Mouse (Mus musculus): ENCODE measurements around the gene Elfn2. TPM values are rescaled to one million over a fixed set of nuclear protein-coding genes. Genes with fewer than 3 reads are reported as not detected.

The Elfn2 gene
- polyA plus RNA-seq, 1 experiment from 2014 or later = 0.45 TPM

GRCm38 (mm10) chr15:78644606-78645005 is 74.0 kb downstream of the Elfn2 start:
- peaks cover 51% of the 10 kb centered on the region for H3K27me3 ChIP-seq
- POLR2A ChIA-PET = no interaction called here
- ATAC-seq = no peak
- DNase-seq (ENCODE audit: low read depth, low spot score) = no peak
- TF ChIP-seq CTCF (IDR thresholded peaks at IDR 0.05) = no peak
- in situ Hi-C loops (cut with MboI; ENCODE audit: low pct_unique_long_range_greater_than_20kb) = no loop called here
- CTCF ChIA-PET = no interaction called here

GRCm38 (mm10) chr15:78643633-78644032 is 74.9 kb downstream of the Elfn2 start:
- H3K27me3 ChIP-seq = peaks cover 54% of the 10 kb centered on the region

GRCm38 (mm10) chr15:78635231-78635630 is 83.3 kb downstream of the Elfn2 start:
- in situ Hi-C loops (cut with MboI; ENCODE audit: low pct_unique_long_range_greater_than_20kb) = no loop called here

More at GRCm38 (mm10) chr15:78643633-78644032, 74.9 kb downstream of the Elfn2 start:
- POLR2A ChIA-PET = no interaction called here
- ATAC-seq (no peak), DNase-seq (ENCODE audit: low read depth, low spot score) (no peak)
- in situ Hi-C loops (cut with MboI; ENCODE audit: low pct_unique_long_range_greater_than_20kb) = no loop called here
- TF ChIP-seq CTCF (IDR thresholded peaks at IDR 0.05) = no peak
- CTCF ChIA-PET = no interaction called here

GRCm38 (mm10) chr15:78634095-78634737 is 84.4 kb downstream of the Elfn2 start:
- CTCF ChIA-PET = interaction anchor here (1.1 kb wide), 1 partner anchor 145 kb away, joined by 3 read pairs; no protein-coding TSS in a partner anchor
- no peak for DNase-seq (ENCODE audit: low read depth, low spot score)
- POLR2A ChIA-PET = no interaction called here
- ATAC-seq = no peak
- peaks cover 31% of the 10 kb centered on the region for H3K27me3 ChIP-seq
- in situ Hi-C loops (cut with MboI; ENCODE audit: low pct_unique_long_range_greater_than_20kb) = no loop called here
- no peak for TF ChIP-seq CTCF (IDR thresholded peaks at IDR 0.05)

More at GRCm38 (mm10) chr15:78635231-78635630, 83.3 kb downstream of the Elfn2 start:
- CTCF ChIA-PET = no interaction called here
- ATAC-seq = no peak
- DNase-seq (ENCODE audit: low read depth, low spot score) = no peak
- POLR2A ChIA-PET = interaction anchor here (0.6 kb wide), 1 partner anchor 451 kb away, joined by 3 read pairs; no protein-coding TSS in a partner anchor
- peaks cover 37% of the 10 kb centered on the region for H3K27me3 ChIP-seq
- TF ChIP-seq CTCF (IDR thresholded peaks at IDR 0.05) = no peak

- ChIA-PET CTCF (no interaction called here), POLR2A (no interaction called here)
- peaks cover 24% of the 10 kb centered on the region for H3K27me3 ChIP-seq
- in situ Hi-C loops (cut with MboI; ENCODE audit: low pct_unique_long_range_greater_than_20kb) = no loop called here
- DNase-seq (ENCODE audit: low read depth, low spot score) (no peak), ATAC-seq (no peak)
- no peak for TF ChIP-seq CTCF (IDR thresholded peaks at IDR 0.05)
These were observed 85.2 kb downstream of the Elfn2 start for GRCm38 (mm10) chr15:78633413-78633812.

- ATAC-seq (no peak), DNase-seq (ENCODE audit: low read depth, low spot score) (no peak)
- in situ Hi-C loops (cut with MboI; ENCODE audit: low pct_unique_long_range_greater_than_20kb) = no loop called here
- no peak for TF ChIP-seq CTCF (IDR thresholded peaks at IDR 0.05)
- CTCF ChIA-PET = no interaction called here
- peaks cover 14% of the 10 kb centered on the region for H3K27me3 ChIP-seq
- POLR2A ChIA-PET = no interaction called here
These were observed 86.2 kb downstream of the Elfn2 start for GRCm38 (mm10) chr15:78632387-78632786.

- in situ Hi-C loops (cut with MboI; ENCODE audit: low pct_unique_long_range_greater_than_20kb) = no loop called here
- DNase-seq (ENCODE audit: low read depth, low spot score) = no peak
- CTCF ChIA-PET = no interaction called here
- no peak for TF ChIP-seq CTCF (IDR thresholded peaks at IDR 0.05)
- no peak for ATAC-seq
- peaks cover 10% of the 10 kb centered on the region for H3K27me3 ChIP-seq
- POLR2A ChIA-PET = no interaction called here
These were observed 92.3 kb downstream of the Elfn2 start for GRCm38 (mm10) chr15:78626285-78626684.

- no peak for DNase-seq (ENCODE audit: low read depth, low spot score)
- TF ChIP-seq CTCF (IDR thresholded peaks at IDR 0.05) = no peak
- POLR2A ChIA-PET = interaction anchor here (1.4 kb wide), 1 partner anchor 35 kb away, joined by 4 read pairs; no protein-coding TSS in a partner anchor
- in situ Hi-C loops (cut with MboI; ENCODE audit: low pct_unique_long_range_greater_than_20kb) = loop anchor here (5.0 kb wide), 2 partner anchors 97 to 247 kb away; no protein-coding TSS in a partner anchor
- peaks cover 20% of the 10 kb centered on the region for H3K27me3 ChIP-seq
- CTCF ChIA-PET = interaction anchor here (0.9 to 2.0 kb wide), 3 partner anchors 13 to 119 kb away, joined by 4 to 10 read pairs (median 5); no protein-coding TSS in a partner anchor
- ATAC-seq = no peak
These were observed 93.6 kb downstream of the Elfn2 start for GRCm38 (mm10) chr15:78624961-78625360.

GRCm38 (mm10) chr15:78624431-78624950 is 94.1 kb downstream of the Elfn2 start:
- H3K27me3 ChIP-seq = peaks cover 23% of the 10 kb centered on the region
- peak; percentile 84 for DNase-seq (ENCODE audit: low read depth, low spot score)
- POLR2A ChIA-PET = interaction anchor here (1.4 kb wide), 1 partner anchor 36 kb away, joined by 4 read pairs; no protein-coding TSS in a partner anchor
- CTCF ChIA-PET = interaction anchor here (0.9 to 2.0 kb wide), 3 partner anchors 13 to 120 kb away, joined by 4 to 10 read pairs (median 5); no protein-coding TSS in a partner anchor
- ATAC-seq = peak; percentile 74
- TF ChIP-seq CTCF (IDR thresholded peaks at IDR 0.05) = no peak
- in situ Hi-C loops (cut with MboI; ENCODE audit: low pct_unique_long_range_greater_than_20kb) = loop anchor here (5.0 kb wide), 2 partner anchors 98 to 248 kb away; no protein-coding TSS in a partner anchor

- no peak for TF ChIP-seq CTCF (IDR thresholded peaks at IDR 0.05)
- ChIA-PET CTCF (interaction anchor here (0.6 to 2.0 kb wide), 6 partner anchors 9 to 120 kb away, joined by 3 to 10 read pairs (median 4); no protein-coding TSS in a partner anchor), POLR2A (interaction anchor here (0.6 kb wide), 1 partner anchor 98 kb away, joined by 11 read pairs; no protein-coding TSS in a partner anchor)
- DNase-seq (ENCODE audit: low read depth, low spot score) (no peak), ATAC-seq (peak; percentile 3)
- in situ Hi-C loops (cut with MboI; ENCODE audit: low pct_unique_long_range_greater_than_20kb) = loop anchor here (5.0 kb wide), 2 partner anchors 99 to 249 kb away; no protein-coding TSS in a partner anchor
- H3K27me3 ChIP-seq = peaks cover 23% of the 10 kb centered on the region
These were observed 95.1 kb downstream of the Elfn2 start for GRCm38 (mm10) chr15:78623426-78623825.

Other genes with a start within 250 kb of the Elfn2 start
- 1.5 TPM for gene Il2rb, start 223.5 kb downstream of the Elfn2 start, polyA plus RNA-seq (2021)
- gene C1qtnf6, start 187.4 kb downstream of the Elfn2 start, polyA plus RNA-seq (2021) = 16.9 TPM
- gene Sstr3, start 174.1 kb downstream of the Elfn2 start, polyA plus RNA-seq (2021) = 0.09 TPM
- not detected for gene Rac2, start 146.0 kb downstream of the Elfn2 start, polyA plus RNA-seq (2021)
- 0.03 TPM for gene Cyth4, start 121.7 kb downstream of the Elfn2 start, polyA plus RNA-seq (2021)
- gene Mfng, start 54.7 kb upstream of the Elfn2 start, polyA plus RNA-seq (2021) = not detected
- 22.6 TPM for gene Card10, start 84.3 kb upstream of the Elfn2 start, polyA plus RNA-seq (2021)
- 111 TPM for gene Cdc42ep1, start 123.9 kb upstream of the Elfn2 start, polyA plus RNA-seq (2021)
- 0.90 TPM for gene Lgals2, start 136.8 kb upstream of the Elfn2 start, polyA plus RNA-seq (2021)
- gene Gga1, start 158.4 kb upstream of the Elfn2 start, polyA plus RNA-seq (2021) = 60.7 TPM
- 0.14 TPM for gene Gm49510, start 180.9 kb upstream of the Elfn2 start, polyA plus RNA-seq (2021)
- 13.6 TPM for gene Sh3bp1, start 181.0 kb upstream of the Elfn2 start, polyA plus RNA-seq (2021)
- 10.6 TPM for gene Pdxp, start 195.1 kb upstream of the Elfn2 start, polyA plus RNA-seq (2021)
- gene Lgals1, start 208.0 kb upstream of the Elfn2 start, polyA plus RNA-seq (2021) = 2,052 TPM
- gene Nol12, start 216.2 kb upstream of the Elfn2 start, polyA plus RNA-seq (2021) = 46.7 TPM
- gene Triobp, start 229.0 kb upstream of the Elfn2 start, polyA plus RNA-seq (2021) = 135 TPM